Mouse (Mus musculus): ENCODE measurements around the gene Akap12. TPM values are rescaled to one million over a fixed set of nuclear protein-coding genes. Genes with fewer than 3 reads are reported as not detected.

Gene Akap12
- polyA plus RNA-seq, 1 experiment from 2014 or later: 79.2 TPM

DNA sequence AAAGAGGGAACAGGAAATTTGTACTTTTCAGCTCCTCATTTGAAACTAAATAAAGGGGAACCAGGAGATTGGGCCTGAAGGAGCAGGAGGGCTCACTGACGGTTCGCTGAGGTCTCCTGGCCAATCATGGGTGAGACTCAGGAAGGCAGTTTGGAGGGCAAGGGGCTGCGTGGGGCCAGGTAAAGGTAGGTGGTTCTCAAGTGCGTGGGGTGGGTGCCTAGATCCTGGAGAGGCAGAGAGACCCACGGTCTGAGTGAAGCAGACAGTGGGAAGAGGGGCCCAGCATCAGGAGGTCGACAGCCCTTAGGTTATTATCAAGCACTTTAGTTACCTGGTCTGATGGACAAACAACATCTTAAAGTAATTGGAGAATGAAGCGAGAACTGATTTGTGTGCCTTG, 108.1 kb downstream of the Akap12 start:
- Histone ChIP-seq H3K9me3 (no peaks in the 10 kb centered on the region), H3K27me3 (no peaks in the 10 kb centered on the region), H3K4me2 (replicated peaks) (no peak overlapping the region), H3K27ac (replicated peaks) (no peak overlapping the region), H3K4me1 (no peaks in the 10 kb centered on the region; the same call in 1 of the 2 replicates), H3K9ac (replicated peaks) (no peak overlapping the region), H3K4me3 (no peak overlapping the region), H3K36me3 (peaks cover 29% of the 10 kb centered on the region)
- no peak for ATAC-seq (ENCODE audit: low FRiP score, low read depth)
- 92% methylated on average over 7 of the region's 7 CpGs for WGBS

DNA sequence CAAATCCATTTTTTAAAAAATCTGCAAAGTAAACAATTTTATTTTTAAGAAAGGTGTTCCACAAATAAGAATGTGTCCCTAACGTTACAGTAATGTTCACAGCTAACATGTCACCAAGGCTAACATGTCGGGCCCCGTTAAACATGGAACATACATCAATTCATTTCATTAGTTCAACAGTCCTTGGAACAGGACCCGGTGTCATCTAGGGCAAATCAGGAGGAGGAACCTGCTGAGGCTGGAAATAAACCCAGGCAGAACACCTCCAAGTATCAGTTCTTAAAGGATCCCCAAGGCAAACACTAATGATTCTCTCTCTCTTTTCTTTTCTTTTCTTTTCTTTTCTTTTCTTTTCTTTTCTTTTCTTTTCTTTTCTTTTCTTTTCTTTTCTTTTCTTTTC, 108.6 kb downstream of the Akap12 start:
- 90% methylated on average over 4 of the region's 4 CpGs for WGBS
- Histone ChIP-seq H3K4me1 (no peaks in the 10 kb centered on the region; the same call in 1 of the 2 replicates), H3K36me3 (peaks cover 24% of the 10 kb centered on the region), H3K9me3 (no peaks in the 10 kb centered on the region), H3K4me2 (replicated peaks) (no peak overlapping the region), H3K27me3 (no peaks in the 10 kb centered on the region), H3K27ac (replicated peaks) (no peak overlapping the region), H3K9ac (replicated peaks) (no peak overlapping the region), H3K4me3 (no peak overlapping the region)
- ATAC-seq (ENCODE audit: low FRiP score, low read depth): no peak

- no peak for ATAC-seq (ENCODE audit: low FRiP score, low read depth)
- 22% methylated on average over 7 of the region's 7 CpGs for WGBS
- Histone ChIP-seq H3K27me3 (no peaks in the 10 kb centered on the region), H3K27ac (replicated peaks) (no peak overlapping the region), H3K4me2 (replicated peaks) (no peak overlapping the region), H3K4me3 (no peak overlapping the region), H3K4me1 (no peaks in the 10 kb centered on the region; the same call in 1 of the 2 replicates), H3K9ac (replicated peaks) (no peak overlapping the region), H3K36me3 (peaks cover 19% of the 10 kb centered on the region), H3K9me3 (no peaks in the 10 kb centered on the region)
Measured at GRCm38 (mm10) chr10:4375267-4375666, 109.1 kb downstream of the Akap12 start.

- no peak overlapping the region for H3K4me3 ChIP-seq
- no peaks in the 10 kb centered on the region; the same call in 1 of the 2 replicates for H3K4me1 ChIP-seq
- H3K27me3 ChIP-seq: no peaks in the 10 kb centered on the region
- no peak for ATAC-seq (ENCODE audit: low FRiP score, low read depth)
- no peak overlapping the region for H3K9ac ChIP-seq (replicated peaks)
- WGBS: 85% methylated on average over 7 of the region's 7 CpGs
- no peak overlapping the region for H3K4me2 ChIP-seq (replicated peaks)
- H3K9me3 ChIP-seq: no peaks in the 10 kb centered on the region
- H3K27ac ChIP-seq (replicated peaks): no peak overlapping the region
- H3K36me3 ChIP-seq: peaks cover 8% of the 10 kb centered on the region
Measured at GRCm38 (mm10) chr10:4376461-4376860, 110.3 kb downstream of the Akap12 start.

- 90% methylated on average over 7 of the region's 7 CpGs for WGBS
- Histone ChIP-seq H3K27me3 (no peaks in the 10 kb centered on the region), H3K27ac (replicated peaks) (no peak overlapping the region), H3K9me3 (no peaks in the 10 kb centered on the region), H3K4me3 (no peak overlapping the region), H3K36me3 (peaks cover 6% of the 10 kb centered on the region), H3K9ac (replicated peaks) (no peak overlapping the region), H3K4me2 (replicated peaks) (no peak overlapping the region), H3K4me1 (no peaks in the 10 kb centered on the region; the same call in 1 of the 2 replicates)
- no peak for ATAC-seq (ENCODE audit: low FRiP score, low read depth)
Measured at GRCm38 (mm10) chr10:4376931-4377330, 110.8 kb downstream of the Akap12 start.

DNA sequence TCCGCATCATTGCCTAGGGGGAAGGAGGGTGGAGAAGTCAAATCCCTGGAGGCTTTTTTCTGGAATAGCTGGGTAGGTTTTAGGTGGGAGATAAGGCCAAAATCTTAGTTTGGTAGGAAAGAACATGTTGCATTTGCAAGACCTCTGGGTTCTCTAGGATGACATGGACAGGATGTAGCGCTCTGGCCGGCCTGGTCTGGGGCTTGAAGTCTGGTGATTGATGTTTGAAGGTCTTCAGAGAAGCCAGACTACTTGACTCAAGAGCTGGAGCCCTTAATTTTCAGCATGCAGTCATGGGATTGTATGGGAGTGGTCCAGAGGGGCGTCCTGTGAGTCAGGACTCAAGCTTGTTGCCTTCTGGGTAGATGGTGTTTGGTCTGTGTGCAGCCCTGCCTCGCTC, 114.6 kb downstream of the Akap12 start:
- Histone ChIP-seq H3K27me3 (no peaks in the 10 kb centered on the region), H3K4me3 (no peak overlapping the region), H3K4me2 (replicated peaks) (no peak overlapping the region), H3K27ac (replicated peaks) (no peak overlapping the region), H3K36me3 (no peaks in the 10 kb centered on the region), H3K4me1 (peaks cover 5% of the 10 kb centered on the region), H3K9ac (replicated peaks) (no peak overlapping the region), H3K9me3 (no peaks in the 10 kb centered on the region)
- WGBS: 94% methylated on average over 5 of the region's 5 CpGs
- no peak for ATAC-seq (ENCODE audit: low FRiP score, low read depth)

- 94% methylated on average over 7 of the region's 7 CpGs for WGBS
- no peak overlapping the region for H3K4me3 ChIP-seq
- ATAC-seq (ENCODE audit: low FRiP score, low read depth): no peak
Measured at GRCm38 (mm10) chr10:4384244-4384643, 118.1 kb downstream of the Akap12 start.

DNA sequence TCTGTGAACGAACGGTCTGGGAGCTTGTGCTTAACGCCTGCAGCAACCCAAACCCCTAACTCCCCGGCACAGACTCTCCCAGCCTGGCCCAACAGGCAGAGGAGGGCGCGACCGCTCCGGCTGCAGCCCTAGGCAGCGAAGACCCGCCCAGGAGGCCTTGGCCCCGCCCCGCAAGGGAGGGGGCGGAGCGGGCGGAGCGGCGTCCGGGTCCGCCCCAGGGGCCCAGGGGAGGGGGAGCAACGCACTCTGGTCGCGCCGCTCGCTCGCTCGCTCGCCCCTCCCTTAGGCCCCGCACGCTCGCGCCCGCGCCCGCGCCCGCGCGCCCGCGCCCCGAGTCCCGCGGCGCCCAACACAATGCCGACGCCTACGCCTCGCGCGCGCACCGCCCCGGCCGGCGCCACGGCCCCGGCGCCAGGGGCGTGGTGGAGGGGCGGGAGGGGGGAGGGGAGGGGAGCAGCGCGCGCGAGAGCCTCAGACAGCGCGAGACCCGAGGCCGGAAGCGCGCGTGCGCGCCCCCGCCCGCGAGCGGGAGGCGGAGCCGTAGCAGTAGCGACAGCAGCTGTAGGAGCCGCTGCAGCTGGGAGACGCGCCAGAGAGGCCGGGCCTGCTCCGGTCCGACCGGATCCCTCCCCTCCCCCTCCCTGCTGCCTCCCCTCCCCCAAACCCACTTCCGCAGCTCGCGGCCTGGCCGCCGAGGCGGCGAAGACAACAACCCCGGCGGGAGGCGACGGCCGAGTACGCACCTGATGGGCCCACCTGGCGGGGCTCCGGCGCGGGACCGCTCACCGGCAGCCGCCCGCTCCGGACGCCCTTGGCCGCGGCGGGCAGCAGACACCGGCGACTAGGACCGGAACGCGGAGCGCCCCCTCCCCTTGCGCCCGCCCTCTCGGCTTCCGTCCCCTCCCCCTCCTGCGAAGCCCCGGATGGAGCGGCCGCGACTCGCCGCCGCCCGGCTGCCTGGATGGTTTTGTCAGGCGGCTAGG, 120.7 kb downstream of the Akap12 start:
- no peaks in the 10 kb centered on the region for H3K36me3 ChIP-seq
- ATAC-seq (ENCODE audit: low FRiP score, low read depth): peak; percentile 92
- no peaks in the 10 kb centered on the region for H3K27me3 ChIP-seq
- under 1% methylated on average over 35 of the region's 133 CpGs for WGBS
- H3K4me2 ChIP-seq (replicated peaks): peak overlapping the region; percentile 85
- H3K27ac ChIP-seq (replicated peaks): peak overlapping the region; percentile 100
- H3K9ac ChIP-seq (replicated peaks): peak overlapping the region; percentile 100
- H3K4me3 ChIP-seq: peak overlapping the region; percentile 99
- no peaks in the 10 kb centered on the region for H3K9me3 ChIP-seq
- peaks cover 37% of the 10 kb centered on the region for H3K4me1 ChIP-seq

More at GRCm38 (mm10) chr10:4384244-4384643, 118.1 kb downstream of the Akap12 start:
- no peak overlapping the region for H3K4me2 ChIP-seq (replicated peaks)
- H3K27me3 ChIP-seq: no peaks in the 10 kb centered on the region
- H3K4me1 ChIP-seq: peaks cover 14% of the 10 kb centered on the region
- H3K9me3 ChIP-seq: no peaks in the 10 kb centered on the region
- H3K9ac ChIP-seq (replicated peaks): no peak overlapping the region
- no peaks in the 10 kb centered on the region for H3K36me3 ChIP-seq
- H3K27ac ChIP-seq (replicated peaks): no peak overlapping the region

GRCm38 (mm10) chr10:4387701-4388383, 121.7 kb downstream of the Akap12 start, which contains the start of gene Zbtb2:
TSS of gene Zbtb2 (minus strand) at chr10:4388108.
- Histone ChIP-seq H3K36me3 (no peaks in the 10 kb centered on the region), H3K27me3 (no peaks in the 10 kb centered on the region), H3K9ac (replicated peaks) (peak within 1 kb of the TSS; percentile 100), H3K4me1 (peaks cover 36% of the 10 kb centered on the region), H3K4me2 (replicated peaks) (peak within 1 kb of the TSS; percentile 85), H3K27ac (replicated peaks) (peak within 1 kb of the TSS; percentile 100), H3K9me3 (no peaks in the 10 kb centered on the region), H3K4me3 (peak within 1 kb of the TSS; percentile 99)
- ATAC-seq (ENCODE audit: low FRiP score, low read depth): peak; percentile 5; the same call in 1 of the 2 replicates
- WGBS: under 1% methylated on average over 35 of the region's 87 CpGs

- Histone ChIP-seq H3K36me3 (no peaks in the 10 kb centered on the region), H3K4me3 (peak overlapping the region; percentile 99), H3K27ac (replicated peaks) (peak overlapping the region; percentile 100), H3K9me3 (no peaks in the 10 kb centered on the region), H3K27me3 (no peaks in the 10 kb centered on the region), H3K9ac (replicated peaks) (peak overlapping the region; percentile 100), H3K4me2 (replicated peaks) (peak overlapping the region; percentile 85), H3K4me1 (peaks cover 32% of the 10 kb centered on the region)
- WGBS: under 1% methylated on average over 19 of the region's 19 CpGs
- ATAC-seq (ENCODE audit: low FRiP score, low read depth): no peak
Measured at GRCm38 (mm10) chr10:4388384-4388745, 122.2 kb downstream of the Akap12 start.

GRCm38 (mm10) chr10:4389036-4389435, 122.9 kb downstream of the Akap12 start:
- no peak overlapping the region for H3K27ac ChIP-seq (replicated peaks)
- no peaks in the 10 kb centered on the region for H3K27me3 ChIP-seq
- no peak for ATAC-seq (ENCODE audit: low FRiP score, low read depth)
- peak overlapping the region; percentile 85 for H3K4me2 ChIP-seq (replicated peaks)
- peaks cover under 1% of the 10 kb centered on the region; the same call in 1 of the 2 replicates for H3K36me3 ChIP-seq
- no peaks in the 10 kb centered on the region for H3K9me3 ChIP-seq
- H3K4me3 ChIP-seq: peak overlapping the region; percentile 99
- WGBS: 32% methylated on average over 10 of the region's 10 CpGs
- peaks cover 32% of the 10 kb centered on the region for H3K4me1 ChIP-seq
- H3K9ac ChIP-seq (replicated peaks): peak overlapping the region; percentile 100

Data from midbrain, embryonic 12.5 days (tissue).